Mouse (Mus musculus): Measurements from ENCODE around the gene Ttc19.

The Ttc19 gene

DNA sequence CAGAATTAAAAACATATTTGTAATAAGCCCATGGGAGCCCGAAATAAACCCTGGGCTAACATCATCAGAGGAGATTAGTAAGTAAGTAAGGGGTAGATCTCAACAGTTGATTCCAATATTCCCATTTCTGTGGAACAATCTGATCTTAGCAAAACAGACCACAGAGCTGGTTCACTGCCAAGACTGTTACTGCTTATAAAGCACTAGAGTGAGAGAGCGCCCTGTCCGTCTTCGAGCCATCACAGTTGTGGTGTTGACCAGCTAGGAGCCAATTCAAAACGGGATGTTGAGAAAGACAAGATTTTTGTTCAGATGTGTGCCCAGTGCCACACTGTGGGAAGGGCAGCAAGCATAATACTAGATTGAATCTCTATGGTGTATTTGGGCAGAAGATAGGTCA, 49.9 kb downstream of the Ttc19 start:
- TF ChIP-seq GATA4 (IDR thresholded peaks at IDR 0.05; ENCODE audit: insufficient replicate concordance, low read length), result no peak

DNA sequence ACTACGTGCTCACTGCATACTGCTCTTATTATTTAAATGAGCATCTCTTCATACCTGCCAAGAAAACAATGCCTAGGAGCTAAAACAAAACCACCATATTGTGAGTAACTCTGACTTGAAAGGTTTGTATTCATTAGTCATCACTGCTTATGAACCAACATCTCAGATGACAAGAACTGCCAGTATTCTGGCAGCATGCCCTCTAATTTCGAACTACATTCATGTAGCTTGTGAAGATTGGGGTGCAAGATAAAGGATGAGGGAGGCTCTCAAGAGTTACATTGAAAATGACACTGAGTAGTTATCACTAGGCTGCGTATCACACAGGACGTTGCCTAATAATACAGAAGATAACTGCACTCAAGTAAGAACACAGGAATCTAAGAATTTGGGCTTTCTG, 51.0 kb downstream of the Ttc19 start:
- TF ChIP-seq GATA4 (IDR thresholded peaks at IDR 0.05; ENCODE audit: insufficient replicate concordance, low read length), result no peak

DNA sequence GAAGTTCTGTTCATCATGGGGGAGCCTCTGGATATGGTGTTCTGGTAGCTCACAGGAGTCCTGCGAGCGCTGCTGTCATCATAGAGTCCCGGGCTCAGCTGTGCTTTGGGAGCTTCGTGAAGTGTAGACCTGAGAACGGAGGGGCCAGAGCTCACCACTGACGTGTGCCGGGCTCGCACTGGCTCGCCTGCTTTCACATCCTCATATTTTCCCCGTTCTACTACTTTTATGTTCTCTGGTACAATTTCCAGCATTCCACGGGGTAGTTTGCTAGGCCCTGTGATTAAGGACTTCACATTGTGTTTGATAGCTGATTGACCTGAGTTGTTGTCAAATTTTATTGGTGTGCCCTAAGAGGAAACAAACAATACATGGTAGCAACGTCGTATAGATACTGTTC, 61.7 kb downstream of the Ttc19 start:
- no peak for TF ChIP-seq GATA4 (IDR thresholded peaks at IDR 0.05; ENCODE audit: insufficient replicate concordance, low read length)

DNA sequence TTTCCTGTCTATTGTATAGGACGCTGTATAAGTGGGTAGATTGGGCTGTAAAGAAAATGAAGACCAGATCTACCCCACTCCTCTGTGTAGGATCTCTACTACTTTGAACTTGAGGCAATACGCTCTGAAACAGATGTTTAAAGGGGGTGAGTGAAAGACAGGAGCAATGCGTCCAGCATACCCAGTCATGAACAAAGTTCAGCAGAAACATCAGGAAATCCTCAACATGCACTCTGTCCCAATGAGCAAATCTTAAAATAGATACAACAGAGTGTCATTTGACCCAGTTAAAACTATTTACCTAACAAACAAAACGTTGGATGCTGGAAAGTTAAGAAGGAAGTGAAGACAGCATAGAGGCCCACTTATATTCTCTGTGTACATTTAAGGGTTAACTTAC, 70.7 kb downstream of the Ttc19 start:
- TF ChIP-seq GATA4 (IDR thresholded peaks at IDR 0.05; ENCODE audit: insufficient replicate concordance, low read length), result no peak

DNA sequence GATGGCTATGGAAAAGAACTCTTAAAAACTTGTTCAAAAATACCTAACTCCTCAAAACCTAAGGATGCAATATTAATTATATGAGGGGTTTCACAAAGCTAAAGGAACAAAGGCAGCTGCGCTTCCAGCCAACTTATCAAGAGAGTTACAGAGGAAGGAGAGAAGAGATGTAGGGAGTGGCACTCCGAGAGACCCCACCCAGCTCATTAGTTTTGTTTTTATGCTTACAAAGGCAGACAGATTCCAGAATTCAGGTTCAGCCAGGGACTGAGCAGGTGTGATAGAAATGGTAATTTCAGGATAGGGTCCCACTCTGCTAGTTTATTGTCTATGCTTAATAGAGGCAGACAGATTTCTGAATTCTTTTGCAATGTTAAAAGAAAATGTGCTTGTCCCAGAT, 73.9 kb downstream of the Ttc19 start:
- TF ChIP-seq GATA4 (IDR thresholded peaks at IDR 0.05; ENCODE audit: insufficient replicate concordance, low read length), result no peak

DNA sequence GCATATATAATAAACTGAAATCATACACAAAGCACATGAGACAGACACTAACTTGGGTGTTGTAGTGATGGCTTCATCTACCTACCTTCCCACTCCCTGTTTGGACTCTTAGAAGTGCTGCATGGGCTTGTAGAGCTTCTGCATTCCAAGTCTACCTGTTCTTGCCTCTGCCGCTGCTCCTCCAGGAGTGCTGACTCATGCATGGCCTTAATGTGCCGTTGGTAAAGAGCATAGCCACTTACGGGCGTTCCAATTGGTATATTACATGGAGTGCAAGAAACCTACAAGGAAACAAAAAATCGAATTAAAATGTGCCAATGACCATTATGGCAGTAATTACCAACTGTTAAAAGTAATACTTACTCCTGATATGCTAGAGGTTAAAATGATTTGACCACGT, 85.6 kb downstream of the Ttc19 start:
- TF ChIP-seq GATA4 (IDR thresholded peaks at IDR 0.05; ENCODE audit: insufficient replicate concordance, low read length), result no peak

DNA sequence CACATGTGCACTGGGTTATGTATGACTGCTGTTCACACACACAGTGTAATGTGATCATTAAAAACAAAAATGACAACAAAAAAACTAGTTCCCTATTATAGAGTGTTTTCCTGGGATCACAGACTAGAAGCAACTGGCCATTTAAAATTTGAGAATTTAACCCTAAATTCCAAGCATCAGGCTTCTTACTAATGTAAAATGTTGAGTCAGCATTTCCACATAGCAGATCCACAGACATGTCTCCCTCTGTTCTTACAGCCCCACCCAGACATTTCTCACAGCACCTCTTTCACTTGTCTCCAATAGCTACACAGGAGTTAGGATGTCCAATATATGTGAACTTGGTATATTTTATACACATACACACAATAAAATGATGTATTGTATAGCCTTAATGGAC, 88.7 kb downstream of the Ttc19 start:
- no peak for TF ChIP-seq GATA4 (IDR thresholded peaks at IDR 0.05; ENCODE audit: insufficient replicate concordance, low read length)

DNA sequence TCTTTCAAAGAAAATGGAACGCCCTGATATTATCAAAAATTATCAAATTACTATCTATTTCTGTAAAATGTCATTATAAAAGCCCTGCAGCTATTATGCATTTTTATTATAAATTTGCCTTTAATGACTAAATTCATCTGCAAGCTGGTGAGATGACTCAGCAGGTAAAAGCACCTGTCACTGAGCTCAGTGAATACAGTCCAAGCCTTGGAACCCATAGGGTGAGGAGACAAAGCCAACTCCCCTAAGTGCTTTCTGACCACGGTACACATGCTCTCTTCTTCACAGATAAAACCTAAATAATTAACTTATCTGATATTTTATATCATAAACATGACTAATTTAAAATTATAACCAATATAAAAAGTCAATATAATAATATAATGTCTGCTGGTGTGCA, 90.5 kb downstream of the Ttc19 start:
- TF ChIP-seq GATA4 (IDR thresholded peaks at IDR 0.05; ENCODE audit: insufficient replicate concordance, low read length), result no peak

All from liver, adult (tissue).